Mouse (Mus musculus) C2C12 (cell line): ENCODE data around the gene Nck2. TPM values are rescaled to one million over a fixed set of nuclear protein-coding genes. Genes with fewer than 3 reads are reported as not detected.

Experiments
- H3K27me3 ChIP-seq: one replicate; pipeline ENCODE4 v1.6.1; 2011; ENCODE audit not compliant: control insufficient read depth, insufficient read depth, insufficient read length
- H3K36me3 ChIP-seq: one replicate; pipeline ENCODE4 v1.6.1; 2011; ENCODE audit not compliant: control insufficient read depth, insufficient read depth
- H3K4me3 ChIP-seq: one replicate; pipeline ENCODE4 v1.5.1; 2011; ENCODE audit warnings: mild to moderate bottlenecking, control low read depth; ENCODE audit not compliant: poor library complexity, insufficient read depth, severe bottlenecking
- H3K79me2 ChIP-seq: one replicate; pipeline ENCODE4 v1.6.1; 2011; ENCODE audit not compliant: control insufficient read depth, insufficient read depth
- H3K79me3 ChIP-seq: one replicate; pipeline ENCODE4 v1.6.1; 2011; ENCODE audit warnings: low read depth, control low read depth
- H3ac ChIP-seq: one replicate; pipeline ENCODE3; 2011; ENCODE audit warnings: low read depth; ENCODE audit not compliant: control insufficient read depth, insufficient read length
- CEBPB ChIP-seq: IDR thresholded peaks from one replicate; pipeline ENCODE4 v1.6.1; 2011; ENCODE audit warnings: low read depth, mild to moderate bottlenecking, control low read depth, moderate library complexity
- CTCF ChIP-seq: IDR thresholded peaks from one replicate; pipeline ENCODE4 v1.5.1; 2011; ENCODE audit not compliant: control insufficient read depth, insufficient read depth, insufficient read length
- FOSL1 ChIP-seq: IDR thresholded peaks from one replicate; pipeline ENCODE4 v1.8.0; 2011; ENCODE audit warnings: mild to moderate bottlenecking, low read length; ENCODE audit not compliant: poor library complexity, insufficient read depth, severe bottlenecking
- MAX ChIP-seq: IDR thresholded peaks from one replicate; pipeline ENCODE4 v1.6.1; 2011; ENCODE audit warnings: mild to moderate bottlenecking, control low read depth
- MYOD1 ChIP-seq: IDR thresholded peaks from one replicate; pipeline ENCODE4 v1.6.1; 2011; ENCODE audit warnings: low read depth; ENCODE audit not compliant: control insufficient read depth, insufficient read length
- MYOG ChIP-seq: IDR thresholded peaks from one replicate; pipeline ENCODE4 v1.6.1; 2011; ENCODE audit not compliant: control insufficient read depth, insufficient read length; ENCODE audit errors: extremely low read depth
- USF1 ChIP-seq: IDR thresholded peaks from one replicate; pipeline ENCODE4 v1.6.1; 2011; ENCODE audit warnings: low read depth, mild to moderate bottlenecking, control low read depth, moderate library complexity
- long read RNA-seq, 2 experiments: library from polyadenylated mRNA; unstranded; transcript quantifications; one replicate each; pipeline ENCODE4 v2.0.0; 2019 to 2020
- polyA plus RNA-seq: library from polyadenylated mRNA; unstranded; fragments of >200 nt; fragmentation: generic; extraction: Trizol; gene quantifications from one replicate; pipeline ENCODE4 v1.2.1, GENCODE M21; 2012; ENCODE audit warnings: missing spikeins

Nck2 gene
- 18.0 TPM for polyA plus RNA-seq
- long read RNA-seq, experiment 1, partial matches to known transcripts = 4 of 6 reads
- long read RNA-seq, experiment 1, other reads (novel, unspliced or antisense) = 0 of 6 reads
- long read RNA-seq, experiment 2, transcript Nck2-201 (5 exons, 2,772 nt) = major isoform, 28 of 34 reads
- long read RNA-seq, experiment 2, partial matches to known transcripts = 4 of 34 reads
- long read RNA-seq, experiment 2, other reads (novel, unspliced or antisense) = 2 of 34 reads

DNA sequence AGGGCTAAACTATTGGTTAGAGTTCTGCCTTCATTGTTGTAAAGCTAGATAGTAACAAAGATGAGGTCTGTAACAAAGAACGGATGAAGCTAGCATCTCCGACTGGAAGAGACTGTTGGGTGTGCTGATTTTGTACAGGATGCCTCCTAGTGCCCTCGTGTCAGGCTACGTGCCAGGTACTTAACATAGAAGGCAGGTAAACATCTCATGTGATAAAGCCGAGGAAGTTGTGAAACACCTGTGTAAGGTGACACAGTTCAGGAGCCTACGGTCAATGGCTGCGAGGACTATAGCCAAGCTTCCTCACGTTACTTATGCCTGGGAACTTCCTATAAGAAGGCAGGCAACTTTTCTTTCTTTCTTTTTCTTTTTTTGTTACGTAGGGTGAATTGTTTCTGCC, at the start of gene Nck2:
Nck2 (plus strand) TSS at position 49 of the 400 bp plus-strand sequence.
- peaks cover 36% of the 10 kb centered on the region for H3K79me2 ChIP-seq
- TF ChIP-seq FOSL1 (no peak), USF1 (no peak), CTCF (no peak), MAX (no peak), MYOG (no peak), MYOD1 (no peak), CEBPB (no peak)
- no peaks in the 10 kb centered on the region for H3K27me3 ChIP-seq
- H3ac ChIP-seq = peak within 1 kb of the TSS; percentile 98
- peak within 1 kb of the TSS; percentile 60 for H3K4me3 ChIP-seq
- H3K79me3 ChIP-seq = peaks cover 28% of the 10 kb centered on the region
- peaks cover 3% of the 10 kb centered on the region for H3K36me3 ChIP-seq

GRCm38 (mm10) chr1:43395040-43395439, 49.3 kb upstream of the Nck2 start:
- Histone ChIP-seq H3K4me3 (no peak overlapping the region), H3K27me3 (no peaks in the 10 kb centered on the region), H3K79me3 (no peaks in the 10 kb centered on the region), H3K79me2 (no peaks in the 10 kb centered on the region), H3K36me3 (no peaks in the 10 kb centered on the region), H3ac (no peak overlapping the region)
- peak; percentile 9 for TF ChIP-seq MYOD1
- no peak for TF ChIP-seq MYOG

GRCm38 (mm10) chr1:43395799-43396198, 48.6 kb upstream of the Nck2 start:
- Histone ChIP-seq H3K79me3 (no peaks in the 10 kb centered on the region), H3K36me3 (no peaks in the 10 kb centered on the region), H3ac (no peak overlapping the region), H3K27me3 (no peaks in the 10 kb centered on the region), H3K4me3 (no peak overlapping the region), H3K79me2 (no peaks in the 10 kb centered on the region)
- no peak for TF ChIP-seq MYOG
- no peak for TF ChIP-seq CEBPB
- no peak for TF ChIP-seq MAX
- TF ChIP-seq CTCF = no peak
- TF ChIP-seq FOSL1 = no peak
- no peak for TF ChIP-seq USF1
- no peak for TF ChIP-seq MYOD1

DNA sequence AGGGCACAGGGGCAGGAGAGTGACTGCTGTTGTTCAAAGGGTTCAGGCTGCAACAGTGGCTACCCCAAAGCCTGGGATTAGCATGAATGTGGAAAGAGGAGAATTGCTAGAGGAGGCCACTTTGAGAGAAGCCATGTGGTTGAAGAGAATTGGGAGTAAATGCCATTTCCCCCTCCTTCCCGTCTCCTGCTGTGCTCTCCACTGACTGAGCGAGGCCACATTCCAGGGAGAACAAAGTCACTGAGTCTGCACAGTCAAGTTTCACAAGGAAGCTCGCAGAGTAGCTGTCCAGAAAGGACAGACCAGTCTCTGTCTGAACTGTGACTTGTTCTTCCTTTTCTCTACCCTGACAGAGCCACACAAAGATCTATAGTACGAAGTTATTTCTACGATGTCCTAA, 47.9 kb upstream of the Nck2 start:
- Histone ChIP-seq H3K36me3 (no peaks in the 10 kb centered on the region), H3ac (no peak overlapping the region)

DNA sequence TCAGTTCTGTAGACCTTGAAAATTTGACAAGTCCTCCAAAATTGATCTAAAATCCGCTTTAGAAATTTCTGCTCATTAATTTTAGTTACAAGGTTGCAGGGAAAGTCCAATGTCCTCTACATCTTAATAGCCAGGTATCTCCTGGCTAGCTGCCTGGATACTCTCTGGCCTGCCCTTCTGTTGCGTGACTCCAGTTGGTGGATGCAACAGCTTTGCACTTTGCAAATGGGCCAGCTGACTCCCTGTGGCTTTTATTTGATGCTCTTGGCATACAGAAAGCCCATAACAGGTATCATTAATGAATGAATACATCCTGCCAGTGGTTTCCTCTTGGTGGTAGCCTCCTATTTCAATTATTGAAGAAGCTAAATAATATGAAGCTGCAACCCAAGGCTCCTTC, 47.3 kb upstream of the Nck2 start:
- no peak overlapping the region for H3ac ChIP-seq
- TF ChIP-seq USF1 (no peak), MAX (no peak), FOSL1 (no peak), CTCF (no peak), MYOG (no peak), CEBPB (no peak), MYOD1 (no peak)
- H3K79me3 ChIP-seq = no peaks in the 10 kb centered on the region
- no peak overlapping the region for H3K4me3 ChIP-seq
- H3K27me3 ChIP-seq = no peaks in the 10 kb centered on the region
- H3K79me2 ChIP-seq = no peaks in the 10 kb centered on the region
- no peaks in the 10 kb centered on the region for H3K36me3 ChIP-seq

More for the DNA sequence above, 47.9 kb upstream of the Nck2 start:
- TF ChIP-seq FOSL1 = no peak
- peak; percentile 56 for TF ChIP-seq MYOD1
- Histone ChIP-seq H3K79me2 (no peaks in the 10 kb centered on the region), H3K79me3 (no peaks in the 10 kb centered on the region), H3K4me3 (no peak overlapping the region), H3K27me3 (no peaks in the 10 kb centered on the region)

- H3K79me3 ChIP-seq = no peaks in the 10 kb centered on the region
- no peak overlapping the region for H3ac ChIP-seq
- H3K4me3 ChIP-seq = no peak overlapping the region
- H3K79me2 ChIP-seq = no peaks in the 10 kb centered on the region
- H3K36me3 ChIP-seq = no peaks in the 10 kb centered on the region
- TF ChIP-seq MYOG (no peak), USF1 (no peak), CEBPB (no peak), MYOD1 (no peak), CTCF (no peak), MAX (no peak), FOSL1 (no peak)
- H3K27me3 ChIP-seq = no peaks in the 10 kb centered on the region
These were observed 45.4 kb upstream of the Nck2 start for GRCm38 (mm10) chr1:43398738-43399601.
